Mouse (Mus musculus) retina, postnatal 1 day (tissue): ENCODE results near the gene 4931428F04Rik.
"Not testable (repeated sequence)": the region's sequence is repeated elsewhere in the genome, so short reads cannot be mapped to it uniquely, and the experiment has no call there.

Experiments
- DNase-seq: peaks from one replicate; pipeline ENCODE4 v3.0.0-alpha.2; 2012

The 4931428F04Rik gene

DNA sequence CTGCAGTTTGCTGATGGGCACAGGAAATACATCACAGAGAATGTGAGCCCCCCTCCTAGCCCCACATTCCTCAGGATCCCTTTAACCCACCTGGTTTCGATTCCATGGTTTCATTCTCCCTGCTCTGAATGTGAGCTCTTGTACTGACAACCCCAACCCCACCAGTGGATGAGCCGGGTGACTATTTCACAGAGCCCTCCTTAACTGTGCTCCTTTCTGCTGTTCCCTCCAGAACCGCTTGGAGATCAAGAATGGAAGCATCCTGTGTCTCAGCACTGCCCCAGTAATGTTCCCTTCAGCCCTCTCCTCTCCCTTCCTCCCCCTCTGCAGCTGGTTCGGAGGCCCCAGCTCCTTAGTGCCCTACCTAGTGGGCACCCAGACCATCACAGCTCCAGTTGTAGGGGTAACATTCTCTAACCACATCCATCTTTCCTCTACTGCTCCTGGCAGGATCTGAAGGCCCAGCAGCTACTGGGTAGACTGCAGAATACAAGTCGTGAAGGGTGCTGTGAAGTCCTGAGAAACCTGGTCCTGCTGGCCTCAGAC, 16.6 kb upstream of the 4931428F04Rik start:
- DNase-seq: no peak

DNA sequence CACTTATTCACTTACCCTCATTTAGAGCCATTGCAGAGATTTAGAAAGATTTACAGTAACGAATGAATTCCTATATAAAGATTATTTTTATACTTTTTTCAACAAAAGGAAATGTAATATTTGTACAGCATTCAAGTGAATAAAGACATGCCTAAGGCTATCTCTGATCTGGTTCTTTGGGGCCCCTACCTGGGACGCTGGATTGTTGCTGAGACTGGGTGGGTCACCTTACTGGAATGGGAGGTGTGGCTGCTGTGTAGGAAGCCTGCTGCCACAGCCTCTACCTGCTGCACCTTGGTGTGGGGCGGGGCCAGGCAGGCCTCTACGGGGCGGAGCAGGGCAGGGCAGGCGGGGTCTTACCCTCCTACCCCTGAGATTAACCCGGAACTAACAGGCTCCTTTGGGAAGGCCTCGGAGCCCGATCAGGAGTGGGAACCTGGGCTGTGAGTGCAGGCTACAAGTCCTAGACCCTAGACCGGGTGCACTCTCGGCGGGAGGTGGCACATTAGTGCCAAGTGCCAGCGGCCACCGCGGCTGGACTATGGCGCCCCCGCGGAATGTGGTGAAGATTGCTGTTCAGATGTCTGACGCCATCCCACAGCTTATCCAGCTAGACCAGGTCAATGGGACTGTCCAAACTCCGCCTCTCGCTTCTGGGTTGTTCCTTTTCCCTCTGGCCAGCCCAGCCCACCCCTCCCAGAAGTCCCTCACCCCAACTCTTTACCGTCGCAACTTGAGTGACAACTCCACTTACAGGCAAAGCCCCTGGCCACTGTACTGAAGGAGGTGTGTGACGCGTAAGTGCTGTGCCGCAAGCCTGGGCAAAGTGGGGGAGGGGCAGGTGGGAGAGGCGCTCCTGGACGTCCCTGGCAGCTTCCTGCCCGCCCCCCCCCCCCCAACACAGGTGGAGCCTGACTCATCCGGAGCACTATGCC, 15.8 kb upstream of the 4931428F04Rik start, which contains the start of gene Elmo3:
Elmo3 (plus strand) TSS at position 391 of the 935 bp plus-strand sequence.
- DNase-seq: peak; percentile 61

DNA sequence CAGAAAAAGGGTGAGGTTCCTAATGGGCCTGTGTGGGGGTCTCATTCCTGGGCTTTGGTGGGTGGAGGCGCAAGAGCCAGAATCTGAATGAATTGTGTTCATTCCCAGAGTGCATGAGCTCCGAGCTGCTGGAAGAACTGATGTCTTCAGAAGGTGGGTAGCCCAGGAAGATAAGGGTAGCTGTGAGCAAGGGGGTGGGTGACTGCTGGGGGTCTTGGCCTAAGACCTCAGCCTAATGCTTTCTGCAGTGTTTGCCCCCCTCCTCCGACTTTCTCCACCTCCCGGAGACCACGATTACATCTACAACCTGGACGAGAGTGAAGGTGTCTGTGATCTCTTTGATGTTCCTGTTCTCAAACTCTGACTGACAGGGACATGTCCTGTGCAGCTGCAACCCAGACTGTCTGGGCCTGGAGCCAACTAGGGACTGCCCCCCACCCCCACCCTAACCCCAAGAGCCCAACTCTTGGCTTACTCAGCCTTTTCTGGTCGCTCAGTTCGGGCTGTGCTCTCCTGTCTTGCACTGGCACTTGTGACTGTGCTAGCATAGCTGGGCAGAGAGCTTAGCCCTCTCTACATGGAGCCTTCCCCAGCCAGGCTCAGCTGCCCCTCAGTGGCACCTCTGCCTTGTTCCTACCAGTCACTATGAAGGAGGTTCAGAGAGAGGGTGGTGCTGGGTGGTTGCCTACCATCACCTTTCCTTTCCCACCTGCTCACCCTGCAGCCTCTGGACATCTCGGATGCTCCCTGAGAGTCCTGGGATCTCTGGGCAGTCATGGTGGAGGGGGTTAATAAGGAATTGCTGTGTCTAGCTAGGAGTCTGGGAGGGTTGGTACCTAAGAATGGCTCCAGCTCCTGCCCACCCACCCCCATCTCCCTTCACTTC, 14.9 kb upstream of the 4931428F04Rik start:
- no peak for DNase-seq

DNA sequence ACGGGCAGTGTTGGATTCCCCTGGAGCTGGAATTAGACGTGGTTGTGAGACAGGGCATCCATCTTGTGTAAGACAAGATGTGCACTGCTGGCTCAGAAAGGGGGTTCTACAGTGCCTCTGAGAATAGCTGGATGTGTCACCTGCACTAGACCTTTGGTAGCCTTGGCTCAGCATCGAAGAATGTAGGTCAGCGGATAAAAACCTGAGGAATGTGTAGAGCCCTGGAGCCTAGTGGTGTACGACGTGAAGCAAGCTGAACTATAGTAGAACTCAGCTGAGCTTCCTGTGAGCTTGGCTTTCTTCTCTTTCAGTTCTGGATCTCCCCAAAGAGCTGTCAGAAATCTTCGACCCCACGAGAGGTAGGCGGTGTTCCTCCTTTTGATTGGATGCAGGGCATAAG, 14.2 kb upstream of the 4931428F04Rik start:
- DNase-seq: no peak

DNA sequence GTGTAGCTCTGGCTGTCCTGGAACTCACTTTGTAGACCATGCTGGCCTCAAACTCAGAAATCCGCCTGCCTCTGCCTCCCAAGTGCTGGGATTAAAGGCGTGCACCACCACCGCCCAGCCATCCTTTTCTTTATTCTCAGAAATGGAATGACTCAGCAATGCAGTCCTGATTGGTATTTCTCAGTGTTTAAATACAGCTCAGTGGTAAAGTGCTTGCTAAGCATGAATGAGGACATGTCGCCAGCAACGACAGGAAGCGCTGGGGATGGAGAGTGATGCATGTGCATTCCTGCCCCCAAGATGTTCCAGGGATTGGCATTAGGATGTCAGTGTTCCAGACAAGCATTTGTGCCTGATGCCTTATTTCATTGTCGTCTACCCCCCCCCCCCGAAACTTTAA, 13.7 kb upstream of the 4931428F04Rik start:
- no peak for DNase-seq

DNA sequence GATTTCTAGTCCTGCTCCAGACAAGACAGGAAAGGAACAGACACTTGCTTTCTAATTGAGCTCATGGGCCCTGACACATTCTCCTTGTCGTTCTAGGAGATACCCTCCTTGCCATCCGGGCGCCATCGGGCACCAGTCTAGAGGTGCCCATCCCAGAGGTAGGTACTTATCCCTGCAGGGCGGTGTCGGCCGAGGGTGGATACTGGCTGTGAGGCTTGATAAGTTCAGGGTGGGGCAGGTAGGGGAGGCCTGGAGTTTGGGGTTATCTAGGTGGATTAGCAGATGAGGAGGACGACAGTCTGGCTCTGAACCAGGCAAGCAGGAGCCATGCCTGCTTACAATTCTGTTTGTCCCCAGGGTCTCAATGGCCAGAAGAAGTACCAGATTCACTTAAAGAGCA, 10.3 kb upstream of the 4931428F04Rik start:
- no peak for DNase-seq

DNA sequence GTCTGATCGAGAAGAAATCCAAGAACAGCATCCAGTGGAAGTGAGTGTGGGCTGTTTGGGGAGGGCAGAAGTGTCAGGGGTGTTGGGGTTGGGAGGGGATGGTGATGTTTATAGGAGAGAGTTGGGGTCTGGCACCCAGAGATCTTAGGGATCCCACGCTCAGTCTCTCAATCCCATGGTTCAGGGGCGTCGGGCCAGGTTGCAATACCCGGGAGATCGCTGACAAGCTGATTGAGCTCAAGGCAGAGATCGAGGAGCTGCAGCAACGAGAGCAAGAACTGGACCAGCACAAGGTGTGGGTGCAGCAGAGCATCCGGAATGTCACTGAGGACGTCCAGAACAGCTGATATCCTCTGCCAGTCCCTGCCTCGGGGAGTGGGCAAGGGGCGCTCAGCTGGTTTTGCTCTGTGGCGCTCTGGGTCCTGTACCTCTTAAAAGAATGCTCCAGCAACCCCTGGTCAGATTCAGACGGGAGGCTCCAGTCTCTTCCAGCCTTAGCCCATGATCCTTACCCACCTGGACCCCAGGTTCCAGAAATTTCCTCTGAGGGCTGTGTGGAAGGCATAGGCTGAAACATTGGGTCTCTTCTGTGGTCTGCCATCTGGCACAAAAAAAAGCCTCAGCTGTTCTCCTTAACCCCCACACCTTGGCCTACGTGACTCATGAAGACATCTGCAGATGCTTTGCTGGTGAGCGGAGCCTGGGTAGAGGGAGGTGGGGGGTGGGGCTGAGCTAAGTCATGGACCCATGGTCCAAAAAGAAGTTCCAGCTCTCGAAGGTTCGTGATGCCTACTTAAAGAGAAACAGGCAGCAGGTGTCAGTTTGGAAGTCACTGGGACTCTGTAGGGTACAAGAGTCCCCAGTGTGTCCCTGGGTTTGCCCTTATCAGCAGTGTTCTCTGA, 8.9 kb upstream of the 4931428F04Rik start:
- DNase-seq: no peak

DNA sequence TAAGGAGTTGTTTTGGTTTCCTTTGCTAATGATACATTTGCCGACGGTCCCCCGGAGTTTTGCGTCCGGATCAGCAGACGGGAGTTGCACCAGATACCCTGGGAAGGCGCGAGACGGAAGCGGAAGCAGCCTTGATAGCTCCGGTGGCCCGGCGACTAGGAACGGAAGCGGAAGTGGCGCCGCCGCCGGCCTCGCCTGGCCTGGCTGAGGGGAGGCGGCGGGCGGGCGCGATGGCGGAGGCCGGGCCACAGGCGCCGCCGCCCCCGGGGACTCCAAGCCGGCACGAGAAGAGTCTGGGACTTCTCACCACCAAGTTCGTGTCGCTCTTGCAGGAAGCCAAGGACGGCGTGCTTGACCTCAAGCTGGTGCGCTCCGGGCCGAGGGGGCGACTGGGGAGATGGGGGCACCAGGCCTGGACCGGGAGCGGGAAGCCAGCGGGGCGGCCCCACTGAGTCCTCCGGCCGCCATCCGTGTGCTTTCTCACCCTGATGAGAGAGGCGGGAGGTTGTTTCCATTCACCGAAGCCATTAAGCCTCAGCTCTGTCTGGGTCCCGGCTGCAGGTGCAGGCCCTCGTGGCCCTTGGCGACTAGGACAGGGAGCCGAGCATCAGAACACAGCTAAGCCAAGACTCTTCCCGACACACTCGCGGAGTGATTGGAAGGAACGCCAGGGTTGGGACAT, 8.0 kb upstream of the 4931428F04Rik start, which contains the start of gene E2f4:
E2f4 (plus strand) TSS at position 153 of the 682 bp plus-strand sequence.
- peak; percentile 95 for DNase-seq

DNA sequence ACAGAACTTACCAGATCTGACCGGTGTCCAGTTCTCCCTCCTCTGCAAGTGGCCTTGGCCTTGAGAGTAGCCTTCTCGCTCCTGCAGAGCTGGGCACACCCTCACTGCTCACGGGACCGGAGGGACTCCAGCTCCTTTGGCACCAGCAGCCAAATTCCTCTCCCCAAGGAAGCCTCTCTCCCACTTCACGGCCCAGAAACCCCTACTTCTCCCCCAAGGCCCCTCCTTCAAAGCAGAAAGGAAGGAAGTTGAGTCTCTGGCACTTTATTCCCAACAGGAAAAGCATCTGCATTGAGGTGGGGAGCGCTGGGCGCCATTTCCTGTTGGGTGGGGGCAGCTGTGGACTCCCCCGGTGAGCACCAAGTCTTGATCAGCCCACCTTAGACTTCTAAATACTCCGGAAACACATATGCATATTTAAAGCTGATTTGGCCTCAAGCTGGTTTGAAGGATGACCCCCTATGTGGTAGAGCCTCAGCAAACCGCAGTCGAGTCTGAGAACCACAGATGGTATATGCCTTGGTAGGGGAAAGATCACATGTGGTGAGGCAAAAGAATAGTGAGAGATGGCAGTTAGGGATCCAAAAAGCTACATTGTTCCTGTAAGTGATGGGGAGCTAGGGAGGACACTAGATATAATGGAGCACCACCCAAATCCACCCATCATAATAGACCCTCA, 6.4 kb upstream of the 4931428F04Rik start, which contains the start of gene Exoc3l:
Exoc3l (minus strand) TSS at position 207 of the 679 bp plus-strand sequence.
- DNase-seq: no peak

DNA sequence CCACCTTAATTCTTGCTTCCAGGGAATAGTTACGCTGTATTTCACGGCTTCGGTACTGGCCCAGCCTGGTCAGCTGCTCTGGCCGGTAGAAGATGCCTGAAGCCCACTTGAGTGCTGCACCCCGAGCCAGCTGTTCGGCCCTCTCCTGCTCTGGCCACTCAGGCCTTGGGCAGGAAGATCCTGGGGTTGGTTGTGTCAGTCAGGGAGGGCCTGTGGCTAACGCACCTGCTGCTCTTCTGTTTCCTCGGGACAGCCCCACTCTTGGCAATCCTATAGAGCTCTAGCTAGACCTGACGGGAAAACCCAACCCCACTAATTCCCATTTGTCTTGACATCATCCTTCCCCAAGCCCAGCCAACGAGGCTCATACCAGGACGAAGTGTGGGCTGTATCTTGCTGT, 5.6 kb upstream of the 4931428F04Rik start:
- no peak for DNase-seq

DNA sequence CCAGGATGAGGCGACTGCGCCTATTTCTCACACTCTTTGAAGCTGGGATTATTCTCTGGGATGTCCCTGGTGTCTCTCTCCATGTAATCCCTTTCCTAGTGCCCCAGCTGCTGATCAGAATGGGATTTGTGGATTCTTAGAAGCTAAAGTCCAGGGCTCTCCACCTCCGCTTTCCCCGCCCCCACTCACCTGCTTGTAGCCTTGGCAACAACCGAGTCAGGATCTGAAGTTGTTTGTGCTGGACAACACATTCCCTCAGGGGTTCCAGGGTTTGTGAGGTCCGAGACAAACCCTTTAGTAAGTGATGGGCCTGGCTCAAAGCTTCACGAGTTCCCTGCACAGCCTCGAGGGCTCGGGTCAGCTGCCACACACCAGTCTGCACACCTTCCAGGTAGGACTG, 5.1 kb upstream of the 4931428F04Rik start:
- DNase-seq: no peak

DNA sequence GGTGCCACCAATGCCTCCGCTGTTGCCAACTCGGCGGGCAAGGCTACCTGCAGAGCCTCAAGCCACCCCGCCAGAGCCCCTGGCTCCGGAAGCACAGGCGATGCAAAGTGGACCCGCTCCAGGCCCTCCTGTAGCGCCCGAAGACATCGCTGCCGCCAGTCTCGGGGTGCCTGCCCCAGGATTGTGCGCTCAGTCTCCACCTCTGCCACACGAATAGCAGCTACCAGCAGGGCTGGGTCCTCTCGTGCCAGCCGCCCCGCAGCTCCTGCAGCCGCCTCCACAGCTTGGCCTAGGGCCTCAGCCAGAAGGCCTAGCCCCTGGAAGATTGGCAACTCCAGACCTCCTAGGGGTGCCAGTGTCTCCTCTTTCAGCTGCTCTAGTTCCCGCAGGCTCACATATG, 3.7 kb upstream of the 4931428F04Rik start:
- DNase-seq: no peak

DNA sequence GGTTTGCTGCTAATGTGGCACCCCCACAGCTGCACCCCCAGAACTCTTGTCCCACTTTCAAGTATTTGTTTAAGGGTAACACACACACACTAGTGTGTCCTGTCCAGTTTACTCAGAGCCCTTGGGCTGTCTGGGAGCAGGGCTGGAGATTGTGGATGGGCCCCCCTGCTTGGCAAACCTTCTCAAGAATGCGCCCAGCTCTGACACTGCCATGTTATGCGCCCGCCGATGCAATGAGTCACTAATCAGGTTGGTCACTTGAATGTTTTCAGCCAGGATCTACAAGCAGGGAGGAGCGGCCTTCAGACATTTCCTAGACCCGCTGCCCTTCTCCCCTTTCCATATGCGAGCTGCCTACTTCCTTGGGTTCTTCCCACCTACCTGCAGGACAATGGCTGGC, 2.8 kb upstream of the 4931428F04Rik start:
- no peak for DNase-seq

DNA sequence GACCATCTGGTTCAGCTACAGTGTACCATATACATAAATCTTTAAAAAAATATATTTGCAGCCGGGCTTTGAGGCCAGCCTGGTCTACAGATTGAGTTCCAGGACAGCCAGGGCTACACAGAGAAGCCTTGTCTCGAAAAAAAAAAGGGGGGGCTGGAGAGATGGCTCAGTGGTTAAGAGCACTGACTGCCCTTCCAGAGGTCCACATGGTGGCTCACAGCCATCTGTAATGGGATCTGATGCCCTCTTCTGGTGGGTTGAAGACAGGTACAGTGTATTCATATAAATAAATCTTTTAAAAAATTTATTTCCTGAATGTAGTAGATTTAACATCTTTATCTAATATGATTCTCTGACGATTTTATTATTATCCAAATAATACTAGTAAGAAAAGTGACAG, 2.1 kb upstream of the 4931428F04Rik start:
- DNase-seq: not testable (repeated sequence)

DNA sequence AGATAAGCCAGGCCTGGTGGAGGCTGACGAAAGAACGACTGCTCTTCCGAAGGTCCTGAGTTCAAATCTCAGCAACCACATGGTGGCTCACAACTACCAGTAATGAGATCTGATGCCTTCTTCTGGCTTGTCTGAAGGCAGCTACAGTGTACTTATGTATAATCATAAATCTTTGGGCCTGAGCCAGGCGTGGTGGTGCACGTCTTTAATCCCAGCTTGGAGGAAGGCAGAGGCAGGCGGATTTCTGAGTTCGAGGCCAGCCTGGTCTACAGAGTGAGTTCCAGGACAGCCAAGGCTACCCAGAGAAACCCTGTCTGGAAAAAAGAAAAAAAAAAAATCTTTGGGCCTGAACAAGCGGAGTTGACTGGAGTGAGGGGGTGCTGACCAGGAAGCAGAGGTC, 1.7 kb upstream of the 4931428F04Rik start:
- DNase-seq: not testable (repeated sequence)

DNA sequence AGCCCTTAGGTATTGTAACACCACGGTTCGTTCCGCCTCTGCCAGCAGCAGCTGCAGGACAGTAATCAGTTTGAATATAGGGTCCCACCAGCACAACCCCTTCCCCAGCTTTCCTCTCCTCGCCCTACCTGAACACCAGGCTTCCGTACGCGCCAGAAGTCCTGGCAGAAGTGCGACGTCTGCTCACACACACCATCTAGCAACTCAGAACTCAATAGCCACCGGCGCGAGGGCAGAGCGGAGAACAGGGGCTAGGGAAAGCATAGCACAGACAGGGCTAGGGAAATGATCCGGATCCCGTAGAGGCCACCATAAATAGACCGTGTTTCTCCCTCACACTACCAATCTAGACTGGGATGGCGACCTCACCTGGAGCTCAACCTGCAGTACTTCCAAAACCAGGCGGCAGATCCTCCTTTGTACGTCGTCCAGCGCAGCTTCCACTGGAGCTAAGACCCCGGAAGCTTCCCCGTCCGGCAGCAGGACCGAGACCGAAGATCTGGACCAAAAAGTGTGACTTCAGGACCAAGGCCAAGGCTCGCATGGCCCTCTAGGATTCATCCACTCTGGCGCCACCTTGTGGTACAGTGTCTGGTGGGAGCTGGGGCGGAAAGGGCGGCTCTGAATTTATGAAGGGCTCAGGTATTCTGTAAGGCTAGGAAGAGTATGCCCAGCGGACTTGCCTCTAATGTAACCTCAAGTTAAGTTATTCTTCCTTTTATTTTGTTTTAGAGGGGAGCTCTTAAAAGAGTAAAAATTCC, 1.1 kb upstream of the 4931428F04Rik start:
- DNase-seq: peak; percentile 91

DNA sequence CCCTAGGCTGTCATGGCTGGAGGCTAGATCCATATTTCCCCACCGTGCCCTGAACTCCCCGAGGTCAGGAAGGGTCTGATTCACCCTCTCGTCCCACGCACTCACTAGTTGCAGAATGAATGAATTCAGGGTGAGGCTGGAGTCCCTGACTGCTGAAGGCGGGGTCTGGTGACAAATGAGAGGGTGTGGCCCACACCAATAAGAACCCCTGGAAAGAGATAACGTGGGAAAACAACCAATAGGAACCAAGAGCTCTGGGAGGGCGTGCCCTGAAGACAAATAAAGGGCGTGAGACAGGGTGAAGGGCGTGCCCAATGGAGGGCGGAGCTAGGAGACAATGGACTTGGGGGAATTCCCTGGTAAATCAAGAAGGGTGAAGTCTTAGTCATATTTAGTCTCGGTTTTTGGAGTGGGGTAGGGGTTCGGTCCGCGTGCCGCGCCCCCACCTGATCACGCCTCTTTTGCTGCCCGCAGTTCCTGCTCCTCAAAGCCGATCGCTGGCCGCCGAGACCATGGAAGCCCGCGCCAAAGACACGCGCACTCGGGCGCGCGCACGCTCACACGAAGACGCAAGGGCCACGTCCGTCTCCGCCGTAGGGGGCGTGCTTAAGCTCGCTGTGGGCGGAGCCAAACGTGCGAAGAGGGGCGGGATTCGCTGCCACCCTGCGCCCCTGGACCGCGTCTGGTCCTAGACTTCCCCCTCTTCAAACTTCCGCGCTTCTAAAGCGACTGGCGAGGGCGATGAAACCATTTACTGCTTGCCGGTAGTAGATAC, 519 bp downstream of the 4931428F04Rik start:
- peak; percentile 98 for DNase-seq

DNA sequence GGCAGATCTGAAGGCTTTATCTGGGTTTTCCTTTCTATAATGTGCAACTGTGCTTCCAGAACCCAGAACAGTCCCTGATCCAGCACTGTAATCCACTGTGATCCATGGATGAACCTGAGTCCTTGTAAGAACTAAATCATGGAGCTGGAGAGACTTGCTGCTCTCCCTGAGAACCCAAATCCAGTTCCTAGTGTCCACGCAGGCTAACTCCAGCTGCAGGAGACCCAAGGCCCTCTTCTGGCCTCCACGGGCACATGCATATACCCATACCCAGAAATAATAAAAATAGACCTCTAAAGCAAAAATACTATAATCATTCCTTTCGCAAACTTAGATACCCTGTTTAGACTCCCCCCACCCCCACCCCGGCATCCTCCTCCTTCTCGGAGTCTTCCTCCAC, 1.4 kb downstream of the 4931428F04Rik start:
- DNase-seq: no peak

DNA sequence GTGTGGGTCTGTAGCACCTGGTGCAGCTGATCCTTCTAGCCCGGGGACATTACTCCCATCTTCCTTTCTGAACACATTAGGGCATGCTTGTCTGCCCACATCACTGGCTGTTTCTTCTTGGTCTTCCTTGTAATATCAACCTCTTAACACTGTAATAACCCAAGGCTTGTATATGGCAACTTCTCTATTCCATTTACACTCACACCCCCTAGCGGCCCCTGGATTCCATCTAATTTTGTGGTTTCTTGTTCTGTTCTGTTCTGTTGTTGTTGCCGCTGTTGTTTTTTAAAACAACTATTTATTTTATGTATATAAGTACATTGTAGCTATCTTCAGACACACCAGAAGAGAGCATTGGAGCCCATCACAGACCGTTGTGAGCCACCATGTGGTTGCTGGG, 2.8 kb downstream of the 4931428F04Rik start:
- peak; percentile 47 for DNase-seq
